Mouse (Mus musculus): ENCODE results near the gene Baz2a. TPM values are rescaled to one million over a fixed set of nuclear protein-coding genes. Genes with fewer than 3 reads are reported as not detected.

The Baz2a gene
- polyA plus RNA-seq, 1 experiment from 2014 or later = 26.2 TPM

DNA sequence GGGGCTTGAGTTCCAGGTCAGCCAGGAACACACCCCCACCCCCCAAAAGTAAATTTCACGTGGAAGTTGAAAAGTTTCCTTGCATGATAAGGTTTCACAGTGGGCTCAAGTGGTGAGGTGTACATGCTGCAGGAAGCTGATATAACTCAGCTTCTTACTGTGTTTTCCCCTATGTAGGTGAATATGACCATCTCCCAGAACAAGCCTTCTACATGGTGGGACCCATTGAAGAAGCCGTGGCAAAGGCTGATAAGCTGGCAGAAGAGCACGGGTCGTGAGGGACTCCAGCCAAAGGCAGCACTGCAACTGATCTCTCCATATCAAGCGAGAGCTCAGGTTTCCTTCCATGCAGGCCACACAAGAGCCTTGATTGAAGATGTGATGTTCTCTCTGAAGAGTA, 1.5 kb upstream of the Baz2a start:
- no peak overlapping the region for H3K4me3 ChIP-seq (ENCODE audit: low read depth, low read length)
- no peak for TF ChIP-seq CTCF (IDR thresholded peaks at IDR 0.05; ENCODE audit: low read depth)
- 49% methylated on average over 5 of the region's 5 CpGs for WGBS
- H3K9ac ChIP-seq = no peak overlapping the region
- H3K4me1 ChIP-seq (ENCODE audit: insufficient read depth) = peaks cover 19% of the 10 kb centered on the region; the same call in 1 of the 2 replicates
- H3K27ac ChIP-seq (ENCODE audit: low read depth) = no peak overlapping the region
- peaks cover 60% of the 10 kb centered on the region for H3K36me3 ChIP-seq (ENCODE audit: insufficient read depth)
- H3K9me3 ChIP-seq (ENCODE audit: low read depth, low read length) = no peaks in the 10 kb centered on the region
- H3K27me3 ChIP-seq (ENCODE audit: insufficient read depth, low read length) = no peaks in the 10 kb centered on the region
- DNase-seq = no peak
- ATAC-seq (ENCODE audit: insufficient read depth) = no peak
- no peak overlapping the region for H3K4me2 ChIP-seq

DNA sequence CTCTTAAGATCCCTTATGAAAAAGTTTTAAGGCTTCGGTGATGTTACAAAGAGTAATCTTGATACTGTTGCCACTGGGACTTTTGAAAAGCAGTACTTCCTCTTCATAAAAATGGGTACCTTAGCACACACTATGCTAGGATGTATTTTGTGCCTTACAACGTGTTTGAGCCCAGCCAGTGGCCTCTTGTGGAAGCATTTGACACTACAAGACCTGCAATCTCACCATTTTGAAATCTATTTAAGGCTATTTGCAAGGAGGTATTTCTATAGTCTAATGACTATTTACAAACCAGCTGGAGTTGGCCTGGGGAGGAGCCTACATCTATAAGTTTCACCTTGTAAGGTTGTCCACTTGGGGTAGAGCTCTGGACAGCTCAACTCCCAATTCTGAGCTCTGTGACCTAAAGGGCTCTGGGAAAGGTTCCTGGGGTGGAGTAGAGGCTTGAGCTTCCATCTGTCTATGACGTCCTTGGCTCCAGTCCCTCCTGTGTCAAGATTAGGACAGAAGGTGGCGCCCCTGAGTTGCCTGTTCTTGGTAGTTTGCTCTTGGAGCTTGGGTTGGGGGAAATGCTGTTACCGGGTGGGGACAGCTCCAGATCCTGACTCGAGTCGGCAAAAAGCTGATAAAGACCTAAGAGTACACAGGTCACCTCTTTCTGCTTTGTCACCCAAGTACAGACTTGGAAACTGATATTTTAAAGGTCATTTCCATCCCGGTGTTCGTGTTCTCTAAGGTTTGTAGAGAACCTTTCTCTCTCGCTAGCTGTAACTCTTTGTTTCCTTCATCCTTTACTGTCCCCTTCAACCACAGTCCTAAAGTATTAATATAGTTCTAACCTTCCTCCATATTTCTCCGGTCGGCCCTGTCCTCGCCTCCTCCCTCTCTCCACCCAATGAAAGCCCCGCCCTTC, 470 bp upstream of the Baz2a start:
- no peaks in the 10 kb centered on the region for H3K27me3 ChIP-seq (ENCODE audit: insufficient read depth, low read length)
- H3K9ac ChIP-seq = peak overlapping the region; percentile 64
- H3K4me3 ChIP-seq (ENCODE audit: low read depth, low read length) = peak overlapping the region; percentile 87
- DNase-seq (peak; percentile 96), ATAC-seq (ENCODE audit: insufficient read depth) (peak; percentile 58)
- peaks cover 24% of the 10 kb centered on the region for H3K4me1 ChIP-seq (ENCODE audit: insufficient read depth)
- peaks cover 50% of the 10 kb centered on the region for H3K36me3 ChIP-seq (ENCODE audit: insufficient read depth)
- H3K9me3 ChIP-seq (ENCODE audit: low read depth, low read length) = no peaks in the 10 kb centered on the region
- TF ChIP-seq CTCF (IDR thresholded peaks at IDR 0.05; ENCODE audit: low read depth) = peak; percentile 83
- H3K4me2 ChIP-seq = peak overlapping the region; percentile 96
- WGBS = 8% methylated on average over 14 of the region's 14 CpGs
- H3K27ac ChIP-seq (ENCODE audit: low read depth) = peak overlapping the region; percentile 91

DNA sequence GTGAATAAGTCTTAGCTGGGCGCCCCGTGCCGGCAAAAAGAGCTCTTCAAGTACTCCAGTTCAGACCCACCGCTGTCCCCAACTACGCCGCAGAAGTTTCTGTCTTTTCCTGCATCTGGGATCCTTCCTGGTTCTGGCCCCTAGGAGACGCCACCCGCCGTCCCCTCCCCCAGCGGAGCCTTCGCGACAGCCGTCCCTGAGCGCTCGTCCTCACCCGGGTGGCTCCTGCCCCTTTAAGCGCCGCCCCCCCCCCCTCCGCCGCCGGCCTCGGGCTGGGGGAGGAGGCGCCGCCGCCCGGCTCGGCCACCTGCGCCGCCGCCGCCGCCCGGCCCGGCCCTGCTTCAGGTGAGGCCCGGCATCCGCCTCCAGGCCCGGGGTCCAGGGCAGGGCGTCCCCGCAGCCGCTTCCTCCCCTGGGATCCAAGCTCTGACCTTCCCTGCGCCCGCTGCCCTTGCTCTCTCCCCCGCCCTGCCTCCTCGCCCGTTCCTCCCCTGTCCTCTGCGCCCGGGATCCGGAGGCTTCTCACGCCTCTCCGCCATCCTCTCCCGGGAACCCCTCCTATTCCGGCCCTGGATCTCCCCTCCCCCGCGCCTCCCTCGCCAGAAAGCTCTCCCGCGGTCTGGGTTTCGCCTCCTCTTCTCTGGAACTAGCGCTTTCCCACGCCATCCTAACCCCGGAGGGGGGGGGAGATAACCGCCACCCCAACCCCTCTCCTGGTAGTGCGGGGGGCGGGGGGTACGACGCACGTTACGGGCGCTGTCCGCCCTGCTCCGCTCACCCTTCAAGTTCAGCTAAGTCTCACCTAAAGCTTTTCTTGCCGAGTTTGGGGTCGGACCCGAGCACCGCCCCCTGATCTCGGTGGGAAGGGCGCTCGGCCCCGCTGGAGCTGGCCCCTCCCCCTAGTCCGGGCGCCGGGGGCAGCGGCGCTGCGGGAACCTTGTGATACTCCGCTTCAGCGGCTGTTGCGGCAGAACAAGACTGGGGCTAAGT, 1.4 kb downstream of the Baz2a start:
- ATAC-seq (ENCODE audit: insufficient read depth) (peak; percentile 65), DNase-seq (peak; percentile 90)
- Histone ChIP-seq H3K9me3 (ENCODE audit: low read depth, low read length) (no peaks in the 10 kb centered on the region), H3K4me2 (peak overlapping the region; percentile 96), H3K36me3 (ENCODE audit: insufficient read depth) (peaks cover 31% of the 10 kb centered on the region), H3K4me1 (ENCODE audit: insufficient read depth) (peaks cover 27% of the 10 kb centered on the region), H3K9ac (peak overlapping the region; percentile 64), H3K27me3 (ENCODE audit: insufficient read depth, low read length) (no peaks in the 10 kb centered on the region), H3K27ac (ENCODE audit: low read depth) (peak overlapping the region; percentile 91), H3K4me3 (ENCODE audit: low read depth, low read length) (peak overlapping the region; percentile 87)
- WGBS = under 1% methylated on average over 80 of the region's 88 CpGs
- TF ChIP-seq CTCF (IDR thresholded peaks at IDR 0.05; ENCODE audit: low read depth) = peak; percentile 60

DNA sequence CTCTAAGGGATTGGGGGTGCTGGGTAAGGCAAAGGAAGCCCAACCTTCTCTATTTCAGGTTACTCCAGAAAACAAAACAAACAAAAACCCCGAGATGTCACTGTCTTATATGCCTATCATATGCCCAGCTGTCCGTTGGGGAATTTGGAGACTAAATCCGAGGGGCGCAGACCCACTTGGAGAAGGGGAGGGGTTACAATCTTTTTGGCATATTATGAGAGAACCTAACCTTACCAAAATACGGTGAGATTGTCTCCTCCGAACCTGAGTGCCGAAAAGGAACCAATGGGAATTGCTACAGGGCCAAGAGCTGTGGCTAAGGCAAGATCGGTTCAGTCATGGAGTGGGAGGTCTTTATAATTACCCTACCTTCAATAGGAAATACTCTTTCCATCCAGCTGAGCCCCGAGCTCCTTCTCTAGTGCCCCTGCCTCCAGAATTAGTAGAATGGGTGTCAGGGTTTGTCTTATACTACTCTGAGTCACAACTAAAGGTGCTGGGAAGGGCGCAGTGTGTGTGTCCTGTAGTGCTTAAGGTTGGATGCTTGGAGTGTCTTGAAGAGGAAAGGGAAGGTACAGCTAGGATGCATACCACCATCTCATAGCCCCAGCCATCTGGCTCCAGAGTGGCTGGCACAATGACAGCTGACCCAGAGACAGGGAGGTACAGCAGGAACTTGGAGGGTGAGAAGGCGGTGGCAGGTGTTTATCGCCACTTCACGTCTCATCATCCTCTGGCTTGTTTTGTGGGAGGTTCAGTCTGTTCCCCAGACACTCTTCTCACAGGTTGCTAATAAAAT, 2.3 kb downstream of the Baz2a start:
- H3K4me1 ChIP-seq (ENCODE audit: insufficient read depth) = peaks cover 35% of the 10 kb centered on the region
- no peak for TF ChIP-seq CTCF (IDR thresholded peaks at IDR 0.05; ENCODE audit: low read depth)
- H3K9ac ChIP-seq = peak overlapping the region; percentile 64
- peak overlapping the region; percentile 91 for H3K27ac ChIP-seq (ENCODE audit: low read depth)
- peak overlapping the region; percentile 87 for H3K4me3 ChIP-seq (ENCODE audit: low read depth, low read length)
- ATAC-seq (ENCODE audit: insufficient read depth) (no peak), DNase-seq (peak; percentile 26)
- H3K36me3 ChIP-seq (ENCODE audit: insufficient read depth) = peaks cover 22% of the 10 kb centered on the region
- no peaks in the 10 kb centered on the region for H3K9me3 ChIP-seq (ENCODE audit: low read depth, low read length)
- WGBS = 28% methylated on average over 13 of the region's 13 CpGs
- no peaks in the 10 kb centered on the region for H3K27me3 ChIP-seq (ENCODE audit: insufficient read depth, low read length)
- peak overlapping the region; percentile 96 for H3K4me2 ChIP-seq

DNA sequence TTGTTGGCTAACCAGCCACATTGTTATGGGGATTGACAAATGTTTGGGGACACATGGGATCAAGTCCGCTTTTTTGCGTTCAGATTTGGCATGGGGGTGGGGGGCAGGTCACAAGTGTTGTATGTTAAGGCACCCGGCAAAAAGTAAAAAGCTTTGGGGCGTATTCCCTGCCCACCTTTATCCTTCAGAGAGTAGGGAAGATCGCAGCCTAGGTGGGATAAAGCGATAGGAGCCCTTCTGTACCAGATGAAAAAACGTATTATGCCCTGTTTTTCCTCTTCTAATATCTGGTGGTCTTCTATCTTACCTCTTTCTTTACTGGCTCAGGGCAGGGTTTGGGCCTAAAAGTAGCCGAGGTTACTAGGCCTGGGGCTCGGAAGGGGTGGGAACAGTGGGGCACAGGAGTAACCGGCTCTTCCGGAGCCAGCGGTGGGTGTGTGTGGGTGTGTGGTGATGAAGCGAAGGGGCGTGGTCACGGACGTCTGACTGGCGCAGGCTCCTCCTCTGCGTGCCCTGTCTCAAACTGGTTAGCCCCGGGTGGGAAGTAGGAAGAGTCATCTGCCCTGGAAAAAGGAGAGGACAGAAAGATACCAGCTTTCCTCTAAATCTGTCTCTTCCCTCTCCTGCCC, 3.1 kb downstream of the Baz2a start:
- Histone ChIP-seq H3K9me3 (ENCODE audit: low read depth, low read length) (no peaks in the 10 kb centered on the region), H3K9ac (peak overlapping the region; percentile 26; the same call in 1 of the 2 replicates), H3K36me3 (ENCODE audit: insufficient read depth) (peaks cover 14% of the 10 kb centered on the region), H3K4me2 (peak overlapping the region; percentile 96), H3K4me3 (ENCODE audit: low read depth, low read length) (peak overlapping the region; percentile 87), H3K27ac (ENCODE audit: low read depth) (peak overlapping the region; percentile 66; the same call in 1 of the 2 replicates), H3K27me3 (ENCODE audit: insufficient read depth, low read length) (no peaks in the 10 kb centered on the region), H3K4me1 (ENCODE audit: insufficient read depth) (peaks cover 35% of the 10 kb centered on the region)
- DNase-seq = peak; percentile 94
- ATAC-seq (ENCODE audit: insufficient read depth) = peak; percentile 62
- 10% methylated on average over 19 of the region's 19 CpGs for WGBS
- TF ChIP-seq CTCF (IDR thresholded peaks at IDR 0.05; ENCODE audit: low read depth) = no peak

Measured in lung, embryonic 14.5 days (tissue).